Mouse (Mus musculus) spleen, adult 2 months (tissue): ENCODE measurements around the gene Lrrc1. TPM values are rescaled to one million over a fixed set of nuclear protein-coding genes. Genes with fewer than 3 reads are reported as not detected.

Experiments
- DNase-seq, 2 experiments: peaks; one replicate each; pipeline versions ENCODE4 v3.0.0 to v3.0.0-alpha.2; 2012 to 2021; ENCODE audit warnings: low spot score in 2 of 2, low read depth in 1 of 2
- H3K27ac ChIP-seq: fragments of 200-500 bp; 2 replicates; pipeline ENCODE4 v1.5.1; 2012; ENCODE audit warnings: low read length, inconsistent platforms; ENCODE audit not compliant: insufficient read depth
- H3K27me3 ChIP-seq: fragments of 200-500 bp; 2 replicates; pipeline ENCODE4 v1.6.1; 2012; ENCODE audit warnings: mild to moderate bottlenecking, moderate library complexity, low read length, inconsistent platforms; ENCODE audit not compliant: control insufficient read depth, insufficient read depth
- H3K36me3 ChIP-seq: fragments of 200-500 bp; 2 replicates; pipeline ENCODE4 v1.6.1; 2012; ENCODE audit warnings: mild to moderate bottlenecking, low read length, inconsistent platforms; ENCODE audit not compliant: control insufficient read depth, insufficient read depth
- H3K4me1 ChIP-seq: fragments of 200-500 bp; 2 replicates; pipeline ENCODE4 v1.6.1; 2011; ENCODE audit warnings: inconsistent platforms; ENCODE audit not compliant: control insufficient read depth, insufficient read depth, insufficient read length
- H3K4me3 ChIP-seq: fragments of 200-500 bp; 2 replicates; pipeline ENCODE4 v1.5.1; 2011; ENCODE audit warnings: mild to moderate bottlenecking, inconsistent platforms; ENCODE audit not compliant: insufficient read depth, insufficient read length; ENCODE audit errors: extremely low read depth
- CTCF ChIP-seq: fragments of 200-500 bp; IDR thresholded peaks from 2 replicates; pipeline ENCODE4 v1.5.1; 2011; ENCODE audit warnings: mild to moderate bottlenecking, inconsistent platforms; ENCODE audit not compliant: insufficient read depth, insufficient read length, insufficient replicate concordance; ENCODE audit errors: extremely low read depth
- POLR2A ChIP-seq: fragments of 200-500 bp; IDR thresholded peaks from 2 replicates; pipeline ENCODE4 v1.6.1; 2011; ENCODE audit warnings: low read depth, low read length, inconsistent platforms
- WGBS: fragments of 180-500 bp; shearing (Covaris S2); methylation state at CpG from one replicate; pipeline ENCODE4 v1.1.7; 2018; 5-methylcytosine and 5-hydroxymethylcytosine counted together
- polyA plus RNA-seq: library from polyadenylated mRNA; depleted of rRNA; stranded (reverse); fragments of >200 nt; gene quantifications from 2 replicates; pipeline ENCODE4 v1.2.3, GENCODE M21; 2012

Lrrc1 gene
- polyA plus RNA-seq, 1 experiment: 12.7 TPM

DNA sequence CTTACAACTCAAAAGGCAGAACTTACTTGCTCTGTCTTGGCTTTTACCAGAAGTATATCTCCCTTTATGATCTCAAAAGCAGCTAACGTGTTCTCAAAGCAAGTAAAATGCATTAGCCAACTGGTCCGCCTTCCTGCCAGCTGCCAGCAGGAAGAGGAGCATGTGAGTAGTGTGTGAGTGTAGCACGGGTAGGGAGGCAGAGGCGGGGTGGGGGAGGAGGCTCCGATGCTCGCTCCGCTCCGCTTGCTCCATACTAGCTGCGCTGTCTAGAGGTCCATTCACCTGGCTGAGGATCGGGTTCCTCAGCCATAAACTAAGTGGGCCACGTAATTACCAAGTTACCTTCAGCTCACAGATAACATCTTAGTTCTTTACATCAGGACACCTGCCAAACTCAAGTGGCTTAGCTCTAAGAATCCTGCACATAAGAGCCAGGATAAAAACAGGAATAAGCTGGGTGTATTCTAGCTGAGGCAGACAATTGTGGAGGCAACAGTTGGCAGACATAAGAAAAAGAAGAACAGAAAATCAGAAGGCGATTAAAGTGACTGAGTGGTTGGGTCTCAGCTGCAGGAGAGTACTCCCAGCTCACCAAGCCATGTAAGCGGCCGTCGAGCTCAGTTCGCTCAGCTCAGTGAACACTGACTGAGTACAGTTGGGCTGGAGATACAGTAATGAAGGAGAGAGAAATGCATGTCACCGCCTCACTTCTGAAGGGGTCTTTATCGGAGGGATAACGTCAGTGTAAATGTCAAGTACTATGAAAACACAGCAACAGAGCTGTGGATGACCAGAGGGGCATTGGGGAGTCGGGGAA lies 74.7 kb downstream of the Lrrc1 start:
- Histone ChIP-seq H3K36me3 (no peaks in the 10 kb centered on the region; the same call in 1 of the 2 replicates), H3K4me1 (0 out of 2 replicates have a peak, but pooled peaks cover 6% of the 10 kb centered on the region), H3K4me3 (no peak overlapping the region), H3K27ac (no peak overlapping the region), H3K27me3 (no peaks in the 10 kb centered on the region)
- peak in 1 of 2 experiments; percentile 16 for DNase-seq
- 33% methylated on average over 20 of the region's 20 CpGs for WGBS
- TF ChIP-seq POLR2A (no peak), CTCF (no peak)

DNA sequence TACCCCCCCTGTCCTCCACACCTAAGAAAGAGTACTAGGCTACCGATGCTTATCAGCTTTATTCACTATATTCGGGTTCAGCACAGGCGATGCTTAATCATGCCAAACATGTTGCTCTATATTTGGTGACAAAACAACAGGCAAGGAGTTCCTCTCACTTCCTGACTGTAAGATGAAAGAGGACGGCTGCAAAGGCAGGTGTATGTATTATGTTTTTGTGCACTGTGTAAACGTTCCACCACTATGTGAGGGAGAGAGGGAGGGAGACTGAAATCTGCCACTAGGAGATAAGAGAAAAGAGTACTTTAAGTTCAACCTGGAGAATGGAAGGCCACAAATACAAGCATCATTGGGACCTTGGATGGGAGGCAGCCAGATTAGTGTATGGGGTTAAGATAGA lies 77.7 kb downstream of the Lrrc1 start:
- H3K27ac ChIP-seq: no peak overlapping the region
- no peaks in the 10 kb centered on the region for H3K27me3 ChIP-seq
- H3K4me1 ChIP-seq: peaks cover 9% of the 10 kb centered on the region; the same call in 1 of the 2 replicates
- no peak for TF ChIP-seq POLR2A
- no peak for TF ChIP-seq CTCF
- WGBS: 29% methylated on average over 5 of the region's 5 CpGs
- H3K36me3 ChIP-seq: no peaks in the 10 kb centered on the region; the same call in 1 of the 2 replicates
- no peak for DNase-seq
- H3K4me3 ChIP-seq: no peak overlapping the region

DNA sequence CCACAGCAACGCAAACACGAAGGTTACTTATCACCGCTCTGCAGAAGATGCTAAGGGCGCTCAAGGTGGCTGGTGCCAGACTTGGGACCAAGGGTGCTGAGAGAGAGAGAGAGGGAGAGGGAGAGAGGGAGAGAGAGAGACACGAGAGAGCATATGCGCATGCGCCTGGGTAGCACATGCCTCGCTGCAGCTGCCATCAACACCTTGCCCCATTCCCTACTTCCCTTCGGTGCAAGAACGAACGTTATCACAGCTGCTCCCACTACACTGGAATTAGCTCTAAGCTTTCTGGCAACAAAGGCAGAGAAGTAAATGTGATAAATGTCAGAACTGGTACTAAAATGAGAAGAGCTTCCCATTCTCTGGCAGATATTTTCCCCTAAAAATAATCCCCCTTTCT lies 79.3 kb downstream of the Lrrc1 start:
- no peak for TF ChIP-seq CTCF
- no peak for TF ChIP-seq POLR2A
- no peak overlapping the region for H3K4me3 ChIP-seq
- H3K27ac ChIP-seq: no peak overlapping the region
- 90% methylated on average over 11 of the region's 11 CpGs for WGBS
- H3K27me3 ChIP-seq: no peaks in the 10 kb centered on the region
- H3K36me3 ChIP-seq: no peaks in the 10 kb centered on the region; the same call in 1 of the 2 replicates
- peaks cover 8% of the 10 kb centered on the region; the same call in 1 of the 2 replicates for H3K4me1 ChIP-seq
- DNase-seq: no peak

- 90% methylated on average over 7 of the region's 7 CpGs for whole genome bisulfite sequencing
- TF ChIP-seq CTCF: no peak
- no peak for TF ChIP-seq POLR2A
- no peak for DNase-seq
- H3K36me3 ChIP-seq: no peaks in the 10 kb centered on the region; the same call in 1 of the 2 replicates
- peaks cover 2% of the 10 kb centered on the region; the same call in 1 of the 2 replicates for H3K4me1 ChIP-seq
- H3K4me3 ChIP-seq: no peak overlapping the region
- H3K27me3 ChIP-seq: no peaks in the 10 kb centered on the region
- no peak overlapping the region for H3K27ac ChIP-seq
Measured at GRCm38 (mm10) chr9:77463861-77464260, 80.8 kb downstream of the Lrrc1 start.

DNA sequence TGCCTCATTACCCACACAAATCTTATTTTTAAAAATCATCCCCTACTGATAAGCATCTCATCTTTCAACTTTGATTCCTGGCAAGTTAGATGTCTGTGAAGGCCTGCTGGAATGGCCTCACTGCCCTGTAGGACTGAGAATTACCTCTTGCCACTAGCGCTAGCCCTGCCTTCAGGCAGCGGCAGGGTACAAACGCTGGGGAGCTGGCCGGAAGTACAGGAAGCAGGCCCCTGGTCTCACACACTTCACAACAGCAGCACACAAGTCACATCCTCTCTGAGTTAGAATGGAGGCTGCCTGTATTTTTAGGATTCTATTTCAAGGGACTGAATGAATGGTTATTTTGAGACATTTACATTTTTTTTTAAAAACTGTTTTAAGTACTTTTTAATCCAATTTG lies 81.5 kb downstream of the Lrrc1 start:
- 15% methylated on average over 4 of the region's 4 CpGs for WGBS
- no peak for TF ChIP-seq CTCF
- TF ChIP-seq POLR2A: no peak

GRCm38 (mm10) chr9:77461371-77461915 lies 83.2 kb downstream of the Lrrc1 start:
- Histone ChIP-seq H3K36me3 (no peaks in the 10 kb centered on the region), H3K4me3 (no peak overlapping the region), H3K4me1 (peaks cover 2% of the 10 kb centered on the region; the same call in 1 of the 2 replicates), H3K27ac (no peak overlapping the region), H3K27me3 (no peaks in the 10 kb centered on the region)
- no peak for TF ChIP-seq CTCF
- no peak for TF ChIP-seq POLR2A
- no peak for DNase-seq
- 80% methylated on average over 9 of the region's 9 CpGs for WGBS

More for the DNA sequence above, 81.5 kb downstream of the Lrrc1 start:
- H3K4me1 ChIP-seq: peaks cover 2% of the 10 kb centered on the region; the same call in 1 of the 2 replicates
- H3K36me3 ChIP-seq: no peaks in the 10 kb centered on the region
- H3K4me3 ChIP-seq: no peak overlapping the region
- no peak for DNase-seq
- no peaks in the 10 kb centered on the region for H3K27me3 ChIP-seq
- no peak overlapping the region for H3K27ac ChIP-seq
